Mouse (Mus musculus): ENCODE measurements around the gene Zfp978. TPM values are rescaled to one million over a fixed set of nuclear protein-coding genes. Genes with fewer than 3 reads are reported as not detected.
"Not testable (repeated sequence)": the region's sequence is repeated elsewhere in the genome, so short reads cannot be mapped to it uniquely, and the experiment has no call there.

Gene Zfp978
- polyA plus RNA-seq, 1 experiment from 2014 or later = 0.22 TPM

GRCm38 (mm10) chr4:147340236-147340635 is 20.9 kb upstream of the Zfp978 start:
- H3K4me2 ChIP-seq (replicated peaks; ENCODE audit: low read depth, low read length); H3K27me3 ChIP-seq (ENCODE audit: control insufficient read depth, insufficient read depth, low read length); H3K4me1 ChIP-seq (replicated peaks; ENCODE audit: control insufficient read depth, insufficient read depth, low read length); H3K36me3 ChIP-seq (ENCODE audit: control insufficient read depth, insufficient read depth, low read length); H3K4me3 ChIP-seq (ENCODE audit: low read depth, low read length); DNase-seq (ENCODE audit: low spot score); H3K27ac ChIP-seq (ENCODE audit: low read depth, low read length); ATAC-seq (ENCODE audit: low FRiP score); H3K9ac ChIP-seq (ENCODE audit: low read depth, low read length): not testable (repeated sequence)
- H3K9me3 ChIP-seq (ENCODE audit: control insufficient read depth, low read length) = peaks cover 47% of the 10 kb centered on the region
- 72% methylated on average over 3 of the region's 3 CpGs for WGBS

- not testable (repeated sequence) for H3K9ac ChIP-seq (ENCODE audit: low read depth, low read length); H3K27me3 ChIP-seq (ENCODE audit: control insufficient read depth, insufficient read depth, low read length); ATAC-seq (ENCODE audit: low FRiP score); H3K4me1 ChIP-seq (replicated peaks; ENCODE audit: control insufficient read depth, insufficient read depth, low read length); DNase-seq (ENCODE audit: low spot score); H3K4me2 ChIP-seq (replicated peaks; ENCODE audit: low read depth, low read length); H3K27ac ChIP-seq (ENCODE audit: low read depth, low read length); H3K4me3 ChIP-seq (ENCODE audit: low read depth, low read length); H3K36me3 ChIP-seq (ENCODE audit: control insufficient read depth, insufficient read depth, low read length)
- WGBS = 86% methylated on average over 3 of the region's 3 CpGs
- peaks cover 41% of the 10 kb centered on the region for H3K9me3 ChIP-seq (ENCODE audit: control insufficient read depth, low read length)
Observed at GRCm38 (mm10) chr4:147340876-147341275, 20.2 kb upstream of the Zfp978 start.

GRCm38 (mm10) chr4:147343042-147343908 is 17.8 kb upstream of the Zfp978 start:
- WGBS = 77% methylated on average over 6 of the region's 6 CpGs
- H3K9ac ChIP-seq (ENCODE audit: low read depth, low read length); H3K4me1 ChIP-seq (replicated peaks; ENCODE audit: control insufficient read depth, insufficient read depth, low read length); DNase-seq (ENCODE audit: low spot score); H3K27me3 ChIP-seq (ENCODE audit: control insufficient read depth, insufficient read depth, low read length); H3K36me3 ChIP-seq (ENCODE audit: control insufficient read depth, insufficient read depth, low read length); H3K4me3 ChIP-seq (ENCODE audit: low read depth, low read length); H3K27ac ChIP-seq (ENCODE audit: low read depth, low read length); H3K4me2 ChIP-seq (replicated peaks; ENCODE audit: low read depth, low read length): not testable (repeated sequence)
- H3K9me3 ChIP-seq (ENCODE audit: control insufficient read depth, low read length) = peaks cover 35% of the 10 kb centered on the region
- ATAC-seq (ENCODE audit: low FRiP score) = peak; percentile 92

- not testable (repeated sequence) for H3K36me3 ChIP-seq (ENCODE audit: control insufficient read depth, insufficient read depth, low read length); H3K4me3 ChIP-seq (ENCODE audit: low read depth, low read length); DNase-seq (ENCODE audit: low spot score); H3K4me1 ChIP-seq (replicated peaks; ENCODE audit: control insufficient read depth, insufficient read depth, low read length); H3K4me2 ChIP-seq (replicated peaks; ENCODE audit: low read depth, low read length); H3K27ac ChIP-seq (ENCODE audit: low read depth, low read length); H3K9ac ChIP-seq (ENCODE audit: low read depth, low read length); H3K27me3 ChIP-seq (ENCODE audit: control insufficient read depth, insufficient read depth, low read length)
- ATAC-seq (ENCODE audit: low FRiP score) = 0 out of 2 replicates have a peak, but pooled peaks have one; percentile 48
- H3K9me3 ChIP-seq (ENCODE audit: control insufficient read depth, low read length) = peaks cover 37% of the 10 kb centered on the region
- 87% methylated on average over 2 of the region's 2 CpGs for WGBS
Observed at GRCm38 (mm10) chr4:147345061-147345554, 16.0 kb upstream of the Zfp978 start.

- ATAC-seq (ENCODE audit: low FRiP score) = not testable (repeated sequence)
Observed at GRCm38 (mm10) chr4:147346361-147347035, 14.6 kb upstream of the Zfp978 start.

GRCm38 (mm10) chr4:147347300-147347699 is 13.8 kb upstream of the Zfp978 start:
- not testable (repeated sequence) for H3K4me3 ChIP-seq (ENCODE audit: low read depth, low read length); H3K27ac ChIP-seq (ENCODE audit: low read depth, low read length); H3K4me2 ChIP-seq (replicated peaks; ENCODE audit: low read depth, low read length); H3K36me3 ChIP-seq (ENCODE audit: control insufficient read depth, insufficient read depth, low read length); H3K4me1 ChIP-seq (replicated peaks; ENCODE audit: control insufficient read depth, insufficient read depth, low read length); ATAC-seq (ENCODE audit: low FRiP score); H3K9ac ChIP-seq (ENCODE audit: low read depth, low read length); DNase-seq (ENCODE audit: low spot score); H3K27me3 ChIP-seq (ENCODE audit: control insufficient read depth, insufficient read depth, low read length)
- H3K9me3 ChIP-seq (ENCODE audit: control insufficient read depth, low read length) = peaks cover 47% of the 10 kb centered on the region
- 61% methylated on average over 4 of the region's 4 CpGs for WGBS

More at GRCm38 (mm10) chr4:147346361-147347035, 14.6 kb upstream of the Zfp978 start:
- not testable (repeated sequence) for H3K9ac ChIP-seq (ENCODE audit: low read depth, low read length); H3K27me3 ChIP-seq (ENCODE audit: control insufficient read depth, insufficient read depth, low read length); H3K4me2 ChIP-seq (replicated peaks; ENCODE audit: low read depth, low read length); H3K4me1 ChIP-seq (replicated peaks; ENCODE audit: control insufficient read depth, insufficient read depth, low read length); H3K4me3 ChIP-seq (ENCODE audit: low read depth, low read length); H3K36me3 ChIP-seq (ENCODE audit: control insufficient read depth, insufficient read depth, low read length); DNase-seq (ENCODE audit: low spot score); H3K27ac ChIP-seq (ENCODE audit: low read depth, low read length)
- WGBS = 72% methylated on average over 4 of the region's 4 CpGs
- peaks cover 47% of the 10 kb centered on the region for H3K9me3 ChIP-seq (ENCODE audit: control insufficient read depth, low read length)

- H3K27me3 ChIP-seq (ENCODE audit: control insufficient read depth, insufficient read depth, low read length); H3K4me1 ChIP-seq (replicated peaks; ENCODE audit: control insufficient read depth, insufficient read depth, low read length); H3K4me2 ChIP-seq (replicated peaks; ENCODE audit: low read depth, low read length); DNase-seq (ENCODE audit: low spot score); H3K36me3 ChIP-seq (ENCODE audit: control insufficient read depth, insufficient read depth, low read length); H3K9ac ChIP-seq (ENCODE audit: low read depth, low read length); ATAC-seq (ENCODE audit: low FRiP score); H3K4me3 ChIP-seq (ENCODE audit: low read depth, low read length); H3K27ac ChIP-seq (ENCODE audit: low read depth, low read length): not testable (repeated sequence)
- 75% methylated on average over 1 of the region's 3 CpGs for WGBS
- peaks cover 46% of the 10 kb centered on the region for H3K9me3 ChIP-seq (ENCODE audit: control insufficient read depth, low read length)
Observed at GRCm38 (mm10) chr4:147347880-147348279, 13.2 kb upstream of the Zfp978 start.

GRCm38 (mm10) chr4:147348401-147348800 is 12.7 kb upstream of the Zfp978 start:
- H3K27me3 ChIP-seq (ENCODE audit: control insufficient read depth, insufficient read depth, low read length); ATAC-seq (ENCODE audit: low FRiP score); H3K4me1 ChIP-seq (replicated peaks; ENCODE audit: control insufficient read depth, insufficient read depth, low read length); H3K4me3 ChIP-seq (ENCODE audit: low read depth, low read length); DNase-seq (ENCODE audit: low spot score); H3K27ac ChIP-seq (ENCODE audit: low read depth, low read length); H3K4me2 ChIP-seq (replicated peaks; ENCODE audit: low read depth, low read length); H3K36me3 ChIP-seq (ENCODE audit: control insufficient read depth, insufficient read depth, low read length); H3K9ac ChIP-seq (ENCODE audit: low read depth, low read length): not testable (repeated sequence)
- WGBS = 83% methylated on average over 2 of the region's 2 CpGs
- peaks cover 41% of the 10 kb centered on the region for H3K9me3 ChIP-seq (ENCODE audit: control insufficient read depth, low read length)

All from hindbrain, embryonic 11.5 days (tissue).